Mouse (Mus musculus) gastrocnemius, postnatal 25 days (tissue): ENCODE data around the gene Jmy. TPM values are rescaled to one million over a fixed set of nuclear protein-coding genes. Genes with fewer than 3 reads are reported as not detected.

Experiments
- total RNA-seq, 2 experiments: library from RNA; stranded (reverse); gene quantifications; 1 replicate in 1 of 2; 2 replicates in 1 of 2; pipeline ENCODE4 v1.2.3; 2021

Jmy gene
- total RNA-seq, 2 experiments from 2014 or later = 20.7 to 26.9 TPM

Other genes with a start within 250 kb of the Jmy start
- gene Homer1, start 200.2 kb downstream of the Jmy start, total RNA-seq = 10 to 100 TPM; 65.7 to 92.3 TPM
- gene Bhmt, start 138.2 kb upstream of the Jmy start, total RNA-seq = not detected
- gene Bhmt2, start 174.5 kb upstream of the Jmy start, total RNA-seq = not detected
- not detected for gene Dmgdh, start 174.6 kb upstream of the Jmy start, total RNA-seq